Mouse (Mus musculus) heart, adult 2 months (tissue): ENCODE measurements around the gene Dclre1a. TPM values are rescaled to one million over a fixed set of nuclear protein-coding genes. Genes with fewer than 3 reads are reported as not detected.
A peak's percentile ranks its signal among the peaks of the same experiment; 100 is the strongest.

Experiments
- DNase-seq, 2 experiments: peaks; one replicate each; pipeline ENCODE4 v3.0.0; 2021
- H3K27ac ChIP-seq: fragments of 200-600 bp; 2 replicates; pipeline ENCODE4 v1.8.1; 2022
- H3K27me3 ChIP-seq: fragments of 200-500 bp; 2 replicates; pipeline ENCODE4 v1.6.1; 2012; ENCODE audit warnings: mild to moderate bottlenecking, low read length, inconsistent platforms, mixed read lengths; ENCODE audit not compliant: control insufficient read depth, insufficient read depth
- H3K36me3 ChIP-seq: fragments of 200-500 bp; 2 replicates; pipeline ENCODE4 v1.6.1; 2012; ENCODE audit warnings: low read length, inconsistent platforms; ENCODE audit not compliant: control insufficient read depth, insufficient read depth
- H3K4me1 ChIP-seq: fragments of 200-500 bp; 2 replicates; pipeline ENCODE4 v1.6.1; 2011; ENCODE audit warnings: low read length; ENCODE audit not compliant: control insufficient read depth, insufficient read depth
- H3K4me3 ChIP-seq: fragments of 200-600 bp; 2 replicates; pipeline ENCODE4 v1.8.1; 2022
- H3K79me2 ChIP-seq: fragments of 200-500 bp; replicated peaks from 2 replicates; pipeline ENCODE4 v1.6.1; 2012; ENCODE audit warnings: mild to moderate bottlenecking, inconsistent platforms, low read length, moderate library complexity, mixed read lengths; ENCODE audit not compliant: control insufficient read depth, insufficient read depth
- H3K9ac ChIP-seq: fragments of 200-500 bp; 2 replicates; pipeline ENCODE4 v1.6.1; 2012; ENCODE audit warnings: low read depth, mild to moderate bottlenecking, control low read depth, inconsistent platforms, low read length, mixed read lengths
- CTCF ChIP-seq: fragments of 200-600 bp; IDR thresholded peaks from 2 replicates; pipeline ENCODE4 v1.8.1; 2022; ENCODE audit warnings: antibody characterized with exemption, mild to moderate bottlenecking, moderate library complexity
- EP300 ChIP-seq: fragments of 200-500 bp; IDR thresholded peaks from 2 replicates; pipeline ENCODE4 v1.6.1; 2011; ENCODE audit warnings: low read depth, low read length, control low read depth; ENCODE audit not compliant: insufficient read depth
- POLR2A ChIP-seq: fragments of 200-500 bp; IDR thresholded peaks from 2 replicates; pipeline ENCODE4 v1.6.1; 2011; ENCODE audit warnings: mild to moderate bottlenecking, low read depth, low read length, control low read depth; ENCODE audit not compliant: insufficient read depth
- WGBS: fragments of 180-500 bp; shearing (Covaris S2); methylation state at CpG from one replicate; pipeline ENCODE4 v1.1.7; 2018; 5-methylcytosine and 5-hydroxymethylcytosine counted together
- intact Hi-C: fragments of 180-260 bp; cut with DNase I; formaldehyde crosslinking; loops from one replicate; pipeline ENCODE4 v1.15.1; 2025
- polyA plus RNA-seq: library from polyadenylated mRNA; depleted of rRNA; stranded (reverse); fragments of >200 nt; gene quantifications from 2 replicates; pipeline ENCODE4 v1.2.3, GENCODE M21; 2012; rRNA removed
- total RNA-seq, 2 experiments: library from RNA; stranded (reverse); gene quantifications; 2 replicates each; pipeline ENCODE4 v1.2.3; 2021

Gene Dclre1a
- total and polyA plus RNA-seq, 3 experiments: 3.3 to 10.8 (median 9.2) TPM

GRCm38 (mm10) chr19:56489601-56490000 is 58.4 kb downstream of the Dclre1a start:
- H3K27ac ChIP-seq: no peak overlapping the region
- DNase-seq: no peak
- no peaks in the 10 kb centered on the region for H3K79me2 ChIP-seq
- TF ChIP-seq POLR2A (no peak), CTCF (no peak), EP300 (no peak)
- H3K27me3 ChIP-seq: no peaks in the 10 kb centered on the region
- WGBS: 84% methylated on average over 6 of the region's 6 CpGs
- intact Hi-C loops: no loop called here
- H3K4me1 ChIP-seq: peaks cover 9% of the 10 kb centered on the region
- H3K36me3 ChIP-seq: no peaks in the 10 kb centered on the region
- H3K9ac ChIP-seq: no peak overlapping the region
- no peak overlapping the region for H3K4me3 ChIP-seq

DNA sequence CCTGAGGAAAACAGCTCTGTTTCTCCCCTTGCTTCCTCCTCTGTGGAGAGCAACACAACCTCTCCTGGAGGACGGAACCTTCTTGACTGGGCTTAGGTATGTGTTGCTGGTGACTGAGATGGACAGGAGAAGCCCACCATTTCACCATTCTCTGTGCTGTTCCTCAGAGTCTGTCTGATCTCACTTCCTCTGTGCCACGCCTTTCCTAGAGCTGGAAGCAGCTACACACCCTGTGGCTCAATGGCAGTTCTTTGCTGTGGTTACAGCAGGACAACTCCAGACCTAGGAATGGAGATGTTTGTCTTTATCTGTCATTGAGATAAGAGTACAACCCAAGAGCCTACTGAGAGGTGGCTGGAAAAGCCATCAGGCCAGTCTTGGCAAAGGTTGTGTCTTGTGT is 60.7 kb downstream of the Dclre1a start:
- TF ChIP-seq POLR2A: no peak
- no peak for TF ChIP-seq EP300
- no peak for TF ChIP-seq CTCF
- intact Hi-C loops: no loop called here
- DNase-seq: no peak
- Histone ChIP-seq H3K36me3 (no peaks in the 10 kb centered on the region), H3K9ac (no peak overlapping the region), H3K79me2 (no peaks in the 10 kb centered on the region), H3K27ac (no peak overlapping the region), H3K27me3 (no peaks in the 10 kb centered on the region), H3K4me3 (no peak overlapping the region), H3K4me1 (peaks cover 9% of the 10 kb centered on the region)
- WGBS: 97% methylated on average over 2 of the region's 2 CpGs

GRCm38 (mm10) chr19:56486926-56487325 is 61.1 kb downstream of the Dclre1a start:
- WGBS: 82% methylated on average over 7 of the region's 7 CpGs
- Histone ChIP-seq H3K36me3 (no peaks in the 10 kb centered on the region), H3K27ac (no peak overlapping the region), H3K4me3 (no peak overlapping the region), H3K79me2 (no peaks in the 10 kb centered on the region), H3K9ac (no peak overlapping the region), H3K4me1 (peaks cover 9% of the 10 kb centered on the region), H3K27me3 (no peaks in the 10 kb centered on the region)
- intact Hi-C loops: no loop called here
- TF ChIP-seq CTCF: no peak
- no peak for TF ChIP-seq POLR2A
- no peak for TF ChIP-seq EP300
- DNase-seq: no peak

- TF ChIP-seq POLR2A (no peak), EP300 (no peak), CTCF (no peak)
- no peaks in the 10 kb centered on the region for H3K79me2 ChIP-seq
- WGBS: 25% methylated on average over 13 of the region's 13 CpGs
Observed at GRCm38 (mm10) chr19:56485376-56486271, 62.4 kb downstream of the Dclre1a start.

GRCm38 (mm10) chr19:56484630-56485375 is 63.2 kb downstream of the Dclre1a start:
- Histone ChIP-seq H3K4me1 (peaks cover 9% of the 10 kb centered on the region), H3K4me3 (no peak overlapping the region), H3K36me3 (no peaks in the 10 kb centered on the region), H3K79me2 (no peaks in the 10 kb centered on the region), H3K27ac (no peak overlapping the region), H3K9ac (no peak overlapping the region), H3K27me3 (no peaks in the 10 kb centered on the region)
- 74% methylated on average over 13 of the region's 13 CpGs for WGBS
- TF ChIP-seq POLR2A (no peak), CTCF (no peak), EP300 (no peak)
- DNase-seq: no peak
- intact Hi-C loops: no loop called here

More at GRCm38 (mm10) chr19:56485376-56486271, 62.4 kb downstream of the Dclre1a start:
- H3K27ac ChIP-seq: 0 out of 2 replicates have a peak overlapping the region, but pooled peaks have one; percentile 5
- DNase-seq: peak; percentile 47 to 58
- intact Hi-C loops: no loop called here
- H3K27me3 ChIP-seq: no peaks in the 10 kb centered on the region
- peaks cover 9% of the 10 kb centered on the region for H3K4me1 ChIP-seq
- H3K36me3 ChIP-seq: no peaks in the 10 kb centered on the region
- no peak overlapping the region for H3K4me3 ChIP-seq
- H3K9ac ChIP-seq: no peak overlapping the region

Other genes starting within 250 kb of the Dclre1a start
- 100 to 1,000 TPM; 307 to 420 TPM for gene Nrap, start 158.2 kb downstream of the Dclre1a start, total RNA-seq
- gene Nrap, start 158.2 kb downstream of the Dclre1a start, polyA plus RNA-seq: 135 and 161 TPM in 2 replicates
- gene Casp7, start 151.1 kb downstream of the Dclre1a start, total RNA-seq: 10 to 100 TPM; 11.7 to 12.5 TPM
- 9.2 and 12.6 TPM in 2 replicates for gene Casp7, start 151.1 kb downstream of the Dclre1a start, polyA plus RNA-seq
- gene Plekhs1, start 86.6 kb downstream of the Dclre1a start, total RNA-seq: under 1 TPM in 1 of 2 experiments, not detected in 1; 0.18 TPM
- gene Plekhs1, start 86.6 kb downstream of the Dclre1a start, polyA plus RNA-seq: 0.04 and 0.12 TPM in 2 replicates
- 10 to 100 TPM; 26.9 to 28.0 TPM for gene Nhlrc2, start within 50 bp of the Dclre1a start, total RNA-seq
- gene Nhlrc2, start within 50 bp of the Dclre1a start, polyA plus RNA-seq: 7.1 and 14.3 TPM in 2 replicates
- gene Adrb1, start 174.0 kb upstream of the Dclre1a start, total RNA-seq: 10 to 100 TPM; 18.0 to 28.4 TPM
- 18.3 and 20.5 TPM in 2 replicates for gene Adrb1, start 174.0 kb upstream of the Dclre1a start, polyA plus RNA-seq